Mouse (Mus musculus) layer of hippocampus, adult 8-10 months (tissue): ENCODE data around the gene Grhpr. TPM values are rescaled to one million over a fixed set of nuclear protein-coding genes. Genes with fewer than 3 reads are reported as not detected.
"Not testable (repeated sequence)": the region's sequence is repeated elsewhere in the genome, so short reads cannot be mapped to it uniquely, and the experiment has no call there.

Experiments used
- DNase-seq, 2 experiments: peaks; one replicate each; pipeline ENCODE4 v3.0.0; 2022; ENCODE audit warnings: low spot score in 2 of 2
- total RNA-seq, 4 experiments: library from RNA; stranded (reverse); gene quantifications; 2 replicates each; pipeline ENCODE4 v1.2.4; 2022

The Grhpr gene
- total RNA-seq, result 10 to 100 TPM; 25.5 to 33.4 (median 30.7) TPM

DNA sequence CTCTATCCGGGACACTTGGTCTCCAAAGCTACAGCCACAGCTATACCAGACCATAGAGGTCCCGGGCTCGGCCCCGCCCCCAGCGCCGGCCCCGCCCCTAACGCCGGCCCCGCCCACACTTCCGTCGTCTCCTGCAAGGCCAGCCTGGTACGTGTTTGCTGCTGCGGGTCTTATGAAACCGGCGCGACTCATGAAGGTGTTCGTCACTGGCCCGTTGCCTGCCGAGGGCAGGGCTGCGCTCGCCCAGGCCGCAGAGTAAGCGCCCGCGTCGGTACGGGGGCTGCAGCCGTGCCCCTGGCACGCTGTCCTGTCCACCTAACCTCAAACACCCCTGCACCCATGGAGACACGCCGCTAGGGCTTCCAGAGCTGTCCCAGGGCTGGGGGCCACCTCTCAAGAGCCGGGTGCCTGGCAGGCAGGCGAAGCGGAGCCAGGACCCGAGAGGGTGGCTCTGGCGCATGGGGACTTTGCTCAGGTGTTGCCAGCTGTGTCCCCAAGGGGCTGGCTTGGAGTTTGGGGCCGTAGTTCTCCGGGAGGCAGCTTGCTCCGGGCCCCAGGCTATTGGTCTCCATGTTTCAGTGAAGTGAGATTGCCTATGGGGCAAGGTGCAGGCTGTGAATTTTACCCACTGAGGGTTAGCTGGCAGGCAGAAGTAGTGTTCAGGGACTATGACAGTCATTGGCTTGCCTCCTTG, at the start of gene Grhpr:
Grhpr (plus strand) TSS at position 116 of the 694 bp plus-strand sequence.
- peak; percentile 67 to 71 for DNase-seq

DNA sequence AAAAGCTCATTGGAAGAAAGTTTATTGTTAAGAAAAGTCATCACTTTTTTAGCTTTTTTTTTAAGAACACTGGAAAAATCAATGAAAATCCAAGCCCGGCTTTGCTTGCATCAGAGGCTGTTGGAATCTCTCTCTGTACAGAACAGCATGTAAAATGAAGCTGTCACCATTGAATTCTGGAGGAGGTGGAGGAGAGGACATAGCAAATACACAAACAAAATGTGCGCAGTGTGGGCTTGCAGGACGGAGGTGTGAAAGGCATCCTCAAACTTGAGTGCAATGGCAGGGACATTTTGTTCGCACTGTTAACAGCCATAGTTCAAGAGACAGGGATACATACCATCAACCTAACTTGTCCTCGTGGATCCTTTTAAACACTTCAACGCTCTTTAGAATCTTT, 49.5 kb upstream of the Grhpr start:
- DNase-seq, result no peak

DNA sequence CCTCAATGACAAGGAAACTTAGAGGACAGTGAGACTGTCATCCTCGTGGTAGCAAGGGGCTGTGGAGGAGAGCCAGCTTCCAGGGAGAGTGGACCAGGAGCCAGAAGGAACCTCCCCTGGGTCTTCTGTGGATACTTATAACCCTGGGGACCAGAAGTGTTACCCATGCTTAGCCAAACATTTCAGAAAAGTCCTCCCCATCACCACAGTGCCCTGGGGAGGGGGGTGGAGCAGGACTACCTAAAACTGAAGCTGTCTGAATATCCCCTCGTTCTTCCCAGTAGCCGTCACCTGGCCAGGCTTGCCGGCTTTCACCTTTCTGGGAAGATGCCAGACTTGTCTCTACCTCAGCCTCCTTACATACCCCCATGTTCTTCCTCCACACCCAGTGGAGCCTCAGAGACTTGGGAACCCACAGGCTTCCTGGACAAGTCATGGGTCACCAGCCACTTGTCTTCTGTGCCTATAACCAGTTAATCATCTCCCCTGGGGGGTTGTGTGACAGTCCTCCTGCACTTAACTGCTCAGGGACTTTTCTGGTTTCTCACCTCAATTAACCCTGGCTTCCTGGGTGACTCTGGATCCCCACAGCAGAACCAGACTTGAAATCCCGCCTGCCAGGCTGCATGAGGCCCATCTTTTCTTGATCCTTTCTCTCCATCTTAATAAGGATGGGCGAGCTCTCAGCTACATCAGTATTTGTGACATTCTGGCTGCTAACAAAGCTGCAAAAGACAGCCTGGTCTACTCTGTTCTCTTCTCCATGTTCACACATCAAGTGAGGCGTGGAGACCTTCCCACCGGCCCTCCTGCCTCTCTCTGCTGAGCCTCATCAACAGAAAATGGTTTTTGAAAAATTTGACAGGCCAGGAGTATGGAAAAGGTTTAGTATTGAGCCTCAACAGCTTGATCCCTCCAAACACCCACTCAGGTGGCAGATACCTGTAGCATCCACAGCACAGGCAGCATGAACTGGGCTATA, 42.5 kb upstream of the Grhpr start:
- DNase-seq, result no peak

DNA sequence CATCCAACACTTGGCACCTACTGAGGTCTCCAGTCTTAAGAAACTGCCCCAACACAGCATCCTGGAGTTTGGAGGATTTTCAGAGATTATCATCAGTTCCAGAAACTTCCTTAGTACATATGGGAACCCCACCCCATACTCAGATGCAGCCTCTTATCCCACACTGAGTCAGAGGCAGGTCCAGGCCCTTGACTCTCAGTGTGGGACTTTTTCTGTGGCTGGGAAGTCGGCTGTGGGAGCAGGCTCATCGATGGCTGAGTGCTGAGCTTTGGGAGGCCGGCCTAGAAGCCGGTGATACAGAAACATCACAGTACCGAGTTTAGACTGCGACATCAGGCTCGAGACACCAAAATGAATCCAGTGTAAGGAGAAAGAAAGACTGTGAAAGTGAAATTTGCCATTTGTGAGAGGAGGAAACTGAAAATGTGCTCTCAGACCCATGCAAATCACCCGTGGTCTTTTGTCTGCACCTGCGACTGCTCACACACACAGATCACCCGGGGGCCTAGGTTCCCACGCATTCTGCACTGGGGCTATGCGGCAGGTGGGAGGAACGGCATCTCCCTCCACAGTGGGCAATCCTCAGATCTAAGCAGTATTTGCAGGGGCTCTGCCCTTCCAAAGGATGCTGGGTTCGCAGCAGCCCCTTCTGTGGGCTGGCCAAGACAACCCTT, 41.5 kb upstream of the Grhpr start:
- no peak for DNase-seq

DNA sequence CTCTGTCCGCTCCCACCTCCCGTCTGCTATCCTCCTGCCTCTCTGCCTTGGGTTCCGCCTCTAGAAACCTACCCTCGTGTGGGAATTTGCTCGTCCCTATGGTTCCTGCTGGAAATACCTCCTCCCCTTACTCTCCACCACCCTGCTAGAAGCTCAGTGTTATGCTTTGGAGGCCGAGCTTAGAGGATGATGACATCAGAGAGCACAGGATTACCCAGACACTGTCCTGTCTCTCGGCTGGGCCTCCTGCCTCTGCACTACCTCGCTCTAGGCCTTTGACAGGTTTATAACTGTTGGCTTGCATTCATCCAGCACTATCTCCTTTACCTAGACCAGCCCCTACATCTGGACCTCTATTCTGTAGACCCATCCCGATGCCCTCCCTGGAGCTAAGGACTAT, 40.9 kb upstream of the Grhpr start:
- no peak for DNase-seq

DNA sequence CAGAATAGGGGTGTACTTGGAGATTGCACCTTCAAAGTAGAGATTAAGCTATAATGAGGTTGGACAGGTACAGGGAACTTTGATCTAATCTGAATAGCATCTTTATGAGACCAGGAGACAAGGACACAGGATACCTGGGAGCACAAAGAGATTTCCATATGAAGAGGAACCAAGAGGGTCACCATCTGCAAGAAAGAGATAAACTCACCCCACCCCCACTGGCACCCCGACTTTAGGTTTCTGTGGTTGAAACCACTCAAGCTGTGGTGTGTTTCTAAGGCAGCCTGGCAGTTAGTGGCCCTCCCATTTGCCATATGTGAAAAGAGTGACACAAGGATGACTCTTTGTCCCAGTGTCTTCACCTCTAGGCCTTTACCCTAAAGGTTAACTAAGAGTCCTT, 39.0 kb upstream of the Grhpr start:
- no peak for DNase-seq

DNA sequence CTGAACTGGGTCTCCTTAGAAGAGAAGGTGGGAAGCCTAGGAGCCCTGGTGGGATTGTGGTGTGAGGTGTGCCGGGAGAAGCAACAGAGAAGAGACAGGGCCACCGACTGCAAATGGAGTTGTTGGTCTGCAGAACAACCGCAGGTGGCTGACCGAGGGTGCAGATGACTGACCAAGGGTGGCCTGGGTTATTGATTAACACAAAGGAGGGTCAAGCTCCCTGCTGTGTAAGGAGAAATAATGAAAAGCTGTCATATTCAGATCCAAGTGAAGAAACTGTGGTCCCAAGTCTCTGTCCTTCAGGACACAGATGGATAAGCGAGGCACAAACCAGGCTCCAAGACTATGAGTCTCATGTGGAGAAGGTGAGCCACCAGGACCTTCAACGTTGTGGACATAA, 37.7 kb upstream of the Grhpr start:
- no peak for DNase-seq

DNA sequence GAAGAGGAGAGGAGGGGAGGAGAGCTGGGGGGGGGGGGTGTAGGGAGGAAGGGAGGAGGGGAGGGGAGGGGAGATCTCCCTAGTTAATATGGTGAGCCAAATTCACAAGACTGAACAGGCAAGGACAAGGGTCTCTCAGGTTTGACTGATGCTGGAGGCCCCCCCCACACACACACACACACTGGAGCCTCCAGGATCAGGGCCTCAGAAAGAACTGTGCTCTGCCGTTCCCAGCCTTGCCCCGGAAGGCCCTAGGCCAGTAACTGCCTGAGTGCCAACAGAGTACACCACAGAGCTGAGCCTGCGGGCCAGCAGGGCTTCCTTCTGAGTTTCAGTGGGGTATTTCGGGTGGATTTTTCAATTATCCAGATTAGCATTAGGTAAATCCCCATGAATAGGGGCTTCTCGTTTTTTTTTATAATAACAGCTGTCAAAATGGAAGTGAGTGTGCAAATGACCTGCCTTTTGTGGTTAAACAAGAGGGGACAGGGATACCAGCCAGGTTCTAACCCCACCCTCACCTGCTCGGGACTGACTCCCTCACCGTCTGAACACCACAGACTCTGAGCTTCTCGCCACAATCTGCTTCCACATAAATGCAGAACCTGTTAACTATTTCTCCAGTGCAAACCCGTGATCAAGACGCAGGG, 36.6 kb upstream of the Grhpr start:
- DNase-seq, result no peak

DNA sequence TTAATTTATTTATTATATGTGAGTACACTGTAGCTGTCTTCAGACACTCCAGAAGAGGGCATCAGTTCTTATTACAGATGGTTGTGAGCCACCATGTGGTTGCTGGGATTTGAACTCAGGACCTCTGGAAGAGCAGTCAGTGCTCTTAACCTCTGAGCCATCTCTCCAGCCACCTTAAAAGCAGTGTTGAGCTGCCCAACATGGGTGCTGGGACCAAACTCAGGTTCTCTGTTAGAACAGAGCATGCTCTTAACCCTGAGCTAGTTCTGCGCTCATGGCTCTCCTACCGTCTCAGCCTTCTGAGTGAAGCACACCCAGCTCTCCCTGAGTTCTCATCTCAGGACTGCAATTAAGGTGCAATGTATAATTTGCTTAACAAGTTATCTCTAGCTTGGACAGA, 35.1 kb upstream of the Grhpr start:
- not testable (repeated sequence) for DNase-seq

DNA sequence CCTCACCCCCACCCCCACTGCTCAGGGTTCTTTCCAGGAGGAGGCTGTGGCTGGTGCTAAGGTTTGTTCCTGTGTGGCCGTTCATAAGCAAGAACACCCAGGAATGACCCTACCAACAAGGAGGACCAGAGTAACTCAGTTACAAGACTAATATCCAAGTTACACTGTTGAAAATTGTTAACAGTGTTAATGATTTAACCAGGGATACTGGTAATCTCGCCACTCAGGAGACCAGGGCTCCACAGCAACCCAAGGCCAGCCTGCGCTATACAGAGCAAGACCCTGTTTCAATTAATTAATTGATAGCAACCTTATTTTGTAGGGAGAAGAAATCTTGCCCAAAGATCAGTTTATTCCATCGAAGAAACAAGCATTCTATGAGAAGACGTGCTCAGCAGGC, 33.7 kb upstream of the Grhpr start:
- DNase-seq, result no peak

DNA sequence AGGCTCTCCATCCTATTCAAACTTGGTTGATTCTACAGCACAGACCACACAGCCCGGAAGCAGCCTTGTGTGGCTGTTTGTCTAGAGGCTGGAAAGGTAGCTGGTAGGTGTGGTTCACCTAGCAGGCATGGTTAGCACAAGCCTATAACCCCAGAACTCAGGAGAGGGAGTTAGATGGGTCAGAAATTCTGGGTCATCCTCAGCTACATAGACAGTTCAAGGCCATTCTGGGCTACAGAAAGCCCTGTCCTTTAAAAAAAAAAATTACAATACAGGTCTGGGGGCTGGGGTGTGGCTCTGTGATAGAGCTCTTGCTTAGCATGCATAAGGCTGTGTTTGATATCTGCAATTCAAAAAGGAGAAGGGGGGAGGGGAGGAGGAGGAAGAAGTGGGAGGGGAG, 32.9 kb upstream of the Grhpr start:
- DNase-seq, result no peak

DNA sequence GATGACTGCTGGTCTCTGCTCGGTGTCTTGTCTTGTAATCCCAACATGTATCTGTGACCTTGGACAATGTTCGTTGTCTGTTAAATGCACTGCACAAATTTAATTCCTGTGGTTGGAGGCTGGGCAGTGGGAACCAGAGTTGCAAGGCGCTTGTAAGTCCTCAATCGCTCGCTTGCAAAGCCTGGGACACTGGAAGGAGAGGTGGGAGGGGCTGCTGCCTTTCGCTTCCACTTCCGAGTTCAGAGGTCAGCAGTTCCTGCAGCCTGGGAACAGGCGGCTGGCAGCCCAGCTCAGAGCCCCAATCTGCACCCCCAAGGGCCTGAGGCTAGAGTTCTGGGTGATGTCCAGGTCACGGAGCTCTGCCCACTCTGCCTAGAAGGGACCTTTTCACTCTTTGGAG, 28.2 kb upstream of the Grhpr start:
- no peak for DNase-seq

DNA sequence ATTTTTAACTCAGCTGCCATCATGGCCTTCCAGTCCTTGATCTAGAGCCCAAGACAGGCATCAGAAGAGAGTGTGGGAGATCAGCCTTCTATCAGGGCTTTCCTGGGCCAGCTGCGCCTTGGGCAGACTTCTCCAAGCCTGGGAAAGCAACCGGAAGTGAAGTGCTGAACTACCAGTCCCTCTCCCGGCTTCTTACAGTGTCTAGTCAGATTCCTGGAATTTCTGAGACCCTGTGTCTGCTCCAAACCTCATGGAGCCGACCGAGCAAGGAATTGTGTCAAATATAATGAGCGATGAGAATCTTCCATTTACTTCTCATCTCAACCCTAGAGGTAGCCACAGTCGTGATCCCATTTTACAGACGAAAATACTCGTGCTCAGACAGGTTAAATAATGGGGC, 22.4 kb upstream of the Grhpr start:
- no peak for DNase-seq

DNA sequence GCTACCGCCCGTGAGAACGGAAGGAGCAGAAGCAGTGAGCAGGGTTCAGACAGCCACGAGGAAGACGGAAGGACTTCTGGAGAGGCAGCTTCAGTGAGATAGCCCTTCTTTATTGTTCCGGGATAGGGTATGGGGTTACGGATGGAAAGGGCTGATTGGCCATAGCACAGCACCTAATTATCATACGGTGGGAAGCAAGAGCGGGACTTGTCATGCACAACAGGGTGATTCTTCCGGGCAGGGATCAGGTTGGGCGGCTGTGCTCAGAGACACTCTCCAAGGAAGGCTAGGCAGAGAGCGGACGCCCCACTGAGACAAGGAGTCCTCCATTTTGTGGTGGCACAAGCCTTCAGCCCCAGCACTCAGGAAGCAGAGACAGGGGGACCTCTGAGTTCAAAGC, 22.0 kb upstream of the Grhpr start:
- no peak for DNase-seq

DNA sequence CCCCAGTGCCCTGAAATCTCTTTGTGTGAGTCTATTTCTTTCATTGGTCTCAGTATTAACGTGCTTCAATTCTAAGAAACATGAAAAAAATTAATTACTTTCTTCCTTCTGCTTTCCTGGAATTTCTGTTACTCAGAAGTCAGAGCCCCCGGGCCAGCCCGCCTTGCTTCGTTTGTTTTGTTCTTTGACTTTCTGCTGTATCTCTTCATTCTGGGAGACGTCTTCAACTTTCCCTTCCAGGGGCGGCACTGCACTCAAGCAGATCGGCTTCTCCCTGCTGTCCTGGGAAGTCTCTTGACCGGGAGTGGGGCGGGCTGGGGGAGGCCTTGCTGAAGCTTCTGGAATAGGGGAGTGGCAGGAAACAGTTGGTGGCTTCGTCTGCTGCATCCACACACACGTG, 18.0 kb upstream of the Grhpr start:
- DNase-seq, result no peak

DNA sequence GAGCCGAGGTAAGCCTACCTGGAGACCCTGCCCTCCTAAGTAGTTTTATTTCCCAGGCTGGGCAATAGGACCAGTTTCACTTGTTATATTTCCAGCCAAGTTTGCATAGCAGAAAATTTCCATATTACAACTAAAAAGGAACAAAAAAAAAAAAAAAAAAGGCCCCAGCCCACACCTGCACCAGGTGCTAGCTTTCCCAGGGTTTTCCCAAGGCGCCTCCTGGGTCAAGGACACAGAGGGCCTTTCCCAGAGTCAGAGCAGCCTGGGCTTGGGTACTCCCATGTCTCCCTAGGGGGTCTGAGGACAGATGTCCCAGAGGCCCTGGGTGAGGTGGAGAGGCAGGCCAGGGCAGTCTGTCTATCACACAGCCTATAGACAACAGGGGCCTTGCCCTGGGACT, 16.0 kb upstream of the Grhpr start:
- no peak for DNase-seq

DNA sequence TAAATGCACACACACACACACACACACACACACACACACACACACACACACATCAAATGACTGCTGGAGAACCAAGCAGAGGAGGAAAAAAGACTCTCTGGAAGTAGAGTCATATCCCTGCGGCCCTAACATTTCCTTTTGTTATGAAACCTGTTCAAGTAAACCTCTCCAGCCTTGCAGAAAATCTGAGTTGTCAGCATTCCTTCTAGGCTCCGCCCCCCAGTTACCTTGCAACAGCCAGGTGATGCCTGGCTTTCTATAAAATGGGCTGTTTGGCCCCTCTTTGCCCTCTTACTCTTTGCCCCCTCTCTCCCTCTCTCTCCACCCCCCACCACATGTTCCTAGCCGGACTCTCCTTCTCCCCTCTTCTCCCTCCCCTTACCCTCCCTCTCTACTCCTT, 15.5 kb upstream of the Grhpr start:
- no peak for DNase-seq

DNA sequence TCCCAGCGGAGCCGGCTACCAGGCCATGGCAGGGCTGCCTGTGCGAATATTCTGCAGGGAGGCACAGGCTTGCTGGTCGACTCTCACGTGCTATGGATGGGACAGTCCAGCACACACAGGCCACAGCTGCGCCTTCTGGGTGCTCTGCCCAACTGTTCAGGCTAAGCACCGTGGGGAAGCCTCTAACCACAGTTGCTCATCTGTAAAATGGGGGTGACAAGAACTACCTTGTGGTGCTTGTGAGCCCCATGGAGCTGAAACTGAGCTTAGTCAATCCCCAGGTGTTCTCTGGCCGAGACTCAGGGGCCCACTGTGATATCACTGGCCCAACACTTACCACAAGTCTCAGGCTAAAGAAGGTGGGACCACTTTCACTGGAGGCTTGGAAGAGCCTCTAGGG, 13.8 kb upstream of the Grhpr start:
- DNase-seq, result no peak

DNA sequence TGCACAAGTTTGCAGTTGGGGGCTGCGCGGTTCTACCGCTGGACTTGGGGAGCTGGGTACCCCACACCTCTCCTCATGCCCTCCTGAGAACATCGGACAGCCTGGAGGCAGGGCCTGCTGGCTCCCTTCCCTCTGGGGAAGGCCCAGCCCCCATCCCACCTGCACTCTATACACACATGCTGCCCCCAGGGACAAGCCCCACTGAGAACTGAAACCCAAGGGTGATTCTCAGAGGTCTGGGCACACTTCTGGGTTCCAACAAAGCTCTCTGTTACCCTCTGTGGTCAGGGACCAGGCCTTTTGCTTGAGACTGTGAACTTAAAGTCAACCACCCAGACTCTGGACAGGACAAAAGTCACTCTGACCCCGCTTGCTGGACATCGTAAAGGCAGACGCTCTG, 11.1 kb upstream of the Grhpr start:
- no peak for DNase-seq

DNA sequence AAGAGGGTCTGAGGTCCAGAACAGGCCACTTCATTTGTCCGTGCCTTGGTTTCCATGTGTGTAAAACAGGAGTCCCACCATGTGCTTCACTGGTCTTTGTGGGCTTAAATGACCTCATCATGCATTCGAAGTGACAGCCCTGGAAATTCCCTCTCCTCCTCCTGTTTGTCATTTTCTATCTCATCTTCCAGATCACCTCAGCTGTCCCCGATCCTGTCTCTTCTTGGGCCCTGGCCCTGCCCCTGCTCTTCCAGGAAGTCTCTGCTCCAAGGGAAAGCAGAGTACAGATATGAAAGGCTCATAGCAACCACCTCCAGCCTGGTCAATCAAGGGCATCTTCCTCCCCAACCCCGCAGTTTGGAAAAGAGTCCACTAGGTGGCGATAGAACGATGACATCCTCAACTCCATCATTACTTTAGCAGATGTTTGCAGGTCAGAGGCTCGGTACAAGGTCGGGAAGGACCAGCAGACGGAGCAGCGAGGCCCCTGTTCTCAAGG, 10.5 kb upstream of the Grhpr start:
- DNase-seq, result no peak

DNA sequence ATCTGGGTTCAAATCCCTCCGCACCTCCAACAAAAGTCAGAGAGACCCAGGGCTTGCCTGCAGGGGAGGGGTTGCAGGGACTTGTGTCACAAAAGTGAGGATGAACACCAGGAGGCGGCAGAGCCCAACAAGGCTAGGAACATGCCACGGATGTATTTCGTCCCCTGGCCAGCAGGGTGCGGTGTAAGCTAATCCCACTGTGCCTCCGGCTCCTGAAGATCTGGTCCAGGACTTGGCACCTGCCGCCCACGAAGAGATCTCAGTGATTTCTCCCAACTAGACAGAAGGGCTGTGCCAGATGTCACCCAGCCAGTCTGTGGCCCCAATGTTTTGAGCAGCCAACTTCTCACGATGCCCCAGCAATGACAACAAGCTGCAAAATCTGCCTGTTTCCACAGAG, 7.7 kb upstream of the Grhpr start:
- peak; percentile 91 to 93 for DNase-seq

DNA sequence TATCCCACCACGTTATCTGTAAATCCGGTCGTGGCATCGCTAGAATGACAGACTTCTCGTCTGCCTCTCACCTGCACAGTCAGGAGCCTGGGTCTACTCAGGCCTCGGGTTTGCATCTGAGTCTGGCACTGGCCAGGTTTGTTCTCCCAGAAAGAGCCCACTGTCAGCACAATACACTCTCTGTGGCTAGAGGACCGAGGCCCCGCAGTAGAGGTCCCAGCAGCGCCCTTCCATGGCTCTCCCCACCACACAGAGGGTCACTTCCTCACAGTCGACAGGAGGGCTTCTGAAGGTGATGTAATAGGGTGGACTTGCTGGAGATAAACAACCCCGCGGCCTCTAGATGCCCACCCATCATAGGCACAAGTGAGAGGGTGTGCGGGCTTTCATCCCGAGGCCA, 7.3 kb upstream of the Grhpr start:
- no peak for DNase-seq
